Mouse (Mus musculus) liver, embryonic 11.5 days (tissue): ENCODE measurements around the gene Gimap5. TPM values are rescaled to one million over a fixed set of nuclear protein-coding genes. Genes with fewer than 3 reads are reported as not detected.

Source experiments
- ATAC-seq: fragments of 200-750 bp; cut with Nextera tagmentation; replicated peaks from 2 replicates; pipeline ENCODE4 v1.8.0; 2017; ENCODE audit warnings: moderate number of reproducible peaks, mild to moderate bottlenecking, moderate TSS enrichment, moderate library complexity; ENCODE audit not compliant: low FRiP score
- DNase-seq: peaks from one replicate; pipeline ENCODE4 v3.0.0-alpha.2; 2017; ENCODE audit warnings: low spot score
- H3K27ac ChIP-seq: fragments of 300-500 bp; sonication (generic); 2 replicates; pipeline ENCODE4 v1.5.1; 2014; ENCODE audit warnings: mild to moderate bottlenecking, low read depth, low read length, control low read depth
- H3K27me3 ChIP-seq: fragments of 300-500 bp; sonication (generic); replicated peaks from 2 replicates; pipeline ENCODE4 v1.6.1; 2014; ENCODE audit warnings: low read length, mixed read lengths; ENCODE audit not compliant: control insufficient read depth, insufficient read depth
- H3K36me3 ChIP-seq: fragments of 300-500 bp; sonication (generic); 2 replicates; pipeline ENCODE4 v1.6.1; 2014; ENCODE audit warnings: mild to moderate bottlenecking, low read length, moderate library complexity, mixed read lengths; ENCODE audit not compliant: control insufficient read depth, insufficient read depth
- H3K4me1 ChIP-seq: fragments of 300-500 bp; sonication (generic); replicated peaks from 2 replicates; pipeline ENCODE4 v1.6.1; 2014; ENCODE audit warnings: low read length, mixed read lengths; ENCODE audit not compliant: control insufficient read depth, insufficient read depth
- H3K4me2 ChIP-seq: fragments of 300-500 bp; sonication (generic); 2 replicates; pipeline ENCODE4 v1.6.1; 2014; ENCODE audit warnings: mild to moderate bottlenecking, control low read depth, moderate library complexity
- H3K4me3 ChIP-seq: fragments of 300-500 bp; sonication (generic); 2 replicates; pipeline ENCODE4 v1.5.1; 2014; ENCODE audit warnings: low read depth, low read length, control low read depth
- H3K9ac ChIP-seq: fragments of 300-500 bp; sonication (generic); 2 replicates; pipeline ENCODE4 v1.6.1; 2014; ENCODE audit warnings: low read depth, low read length, control low read depth
- H3K9me3 ChIP-seq: fragments of 300-500 bp; sonication (generic); 2 replicates; pipeline ENCODE4 v1.6.1; 2016; ENCODE audit warnings: low read length, inconsistent platforms, mixed read lengths; ENCODE audit not compliant: control insufficient read depth
- WGBS: fragments of 180-500 bp; shearing (Covaris S2); extraction: QIAGEN DNeasy Blood & Tissue Kit; methylation state at CpG from one replicate; pipeline ENCODE4 v1.1.7; 2014; 5-methylcytosine and 5-hydroxymethylcytosine counted together
- polyA plus RNA-seq: library from polyadenylated mRNA; unstranded; fragments of >200 nt; fragmentation: Nextera tagmentation; extraction: Ambion mirVana; gene quantifications from 2 replicates; pipeline ENCODE4 v1.2.1, GENCODE M21; 2014

The Gimap5 gene
- 3.5 and 4.0 TPM in 2 replicates for polyA plus RNA-seq

- H3K36me3 ChIP-seq: no peaks in the 10 kb centered on the region
- H3K9ac ChIP-seq: no peak within 1 kb of the TSS
- H3K27me3 ChIP-seq: no peaks in the 10 kb centered on the region
- 27% methylated on average over 16 of the region's 16 CpGs for WGBS
- peak within 1 kb of the TSS; percentile 19 for H3K27ac ChIP-seq
- DNase-seq: peak; percentile 47
- H3K9me3 ChIP-seq: no peaks in the 10 kb centered on the region
- H3K4me3 ChIP-seq: 0 out of 2 replicates have a peak within 1 kb of the TSS, but pooled peaks have one; percentile 12
- H3K4me2 ChIP-seq: peak within 1 kb of the TSS; percentile 47
- H3K4me1 ChIP-seq: peaks cover 13% of the 10 kb centered on the region
- no peak for ATAC-seq
Observed at GRCm38 (mm10) chr6:48745959-48746889, at the start of gene Gimap5. Gene Gimap5 (plus strand): TSS chr6:48746197.

GRCm38 (mm10) chr6:48696830-48697554 is 49.0 kb upstream of the Gimap5 start:
- no peak for ATAC-seq
- H3K9me3 ChIP-seq: no peaks in the 10 kb centered on the region
- H3K27ac ChIP-seq: no peak overlapping the region
- no peak overlapping the region for H3K4me3 ChIP-seq
- 76% methylated on average over 4 of the region's 4 CpGs for WGBS
- no peak overlapping the region for H3K9ac ChIP-seq
- H3K36me3 ChIP-seq: no peaks in the 10 kb centered on the region
- H3K4me2 ChIP-seq: no peak overlapping the region
- H3K27me3 ChIP-seq: no peaks in the 10 kb centered on the region; the same call in 1 of the 2 replicates
- H3K4me1 ChIP-seq: no peaks in the 10 kb centered on the region
- no peak for DNase-seq

- Histone ChIP-seq H3K36me3 (no peaks in the 10 kb centered on the region), H3K4me2 (no peak overlapping the region), H3K9me3 (no peaks in the 10 kb centered on the region), H3K4me1 (no peaks in the 10 kb centered on the region), H3K27me3 (no peaks in the 10 kb centered on the region; the same call in 1 of the 2 replicates), H3K9ac (no peak overlapping the region), H3K27ac (no peak overlapping the region), H3K4me3 (no peak overlapping the region)
- WGBS: 37% methylated on average over 1 of the region's 1 CpGs
- DNase-seq (no peak), ATAC-seq (no peak)
Observed at GRCm38 (mm10) chr6:48697555-48697930, 48.5 kb upstream of the Gimap5 start.

GRCm38 (mm10) chr6:48698066-48698856 is 47.7 kb upstream of the Gimap5 start:
- Histone ChIP-seq H3K4me2 (no peak overlapping the region), H3K4me3 (no peak overlapping the region), H3K9ac (no peak overlapping the region), H3K36me3 (no peaks in the 10 kb centered on the region), H3K27ac (no peak overlapping the region), H3K27me3 (no peaks in the 10 kb centered on the region; the same call in 1 of the 2 replicates), H3K4me1 (no peaks in the 10 kb centered on the region), H3K9me3 (no peaks in the 10 kb centered on the region)
- 69% methylated on average over 7 of the region's 7 CpGs for WGBS
- ATAC-seq (no peak), DNase-seq (no peak)

GRCm38 (mm10) chr6:48698888-48699287 is 47.1 kb upstream of the Gimap5 start:
- H3K9ac ChIP-seq: no peak overlapping the region
- H3K27ac ChIP-seq: no peak overlapping the region
- 37% methylated on average over 3 of the region's 3 CpGs for WGBS
- H3K4me2 ChIP-seq: no peak overlapping the region
- H3K36me3 ChIP-seq: no peaks in the 10 kb centered on the region
- no peaks in the 10 kb centered on the region for H3K4me1 ChIP-seq
- H3K9me3 ChIP-seq: no peaks in the 10 kb centered on the region
- no peak overlapping the region for H3K4me3 ChIP-seq
- DNase-seq (no peak), ATAC-seq (no peak)
- H3K27me3 ChIP-seq: no peaks in the 10 kb centered on the region; the same call in 1 of the 2 replicates

GRCm38 (mm10) chr6:48700251-48701075 is 45.5 kb upstream of the Gimap5 start:
- Histone ChIP-seq H3K9me3 (no peaks in the 10 kb centered on the region), H3K27me3 (no peaks in the 10 kb centered on the region; the same call in 1 of the 2 replicates), H3K4me2 (no peak overlapping the region), H3K36me3 (no peaks in the 10 kb centered on the region), H3K4me1 (no peaks in the 10 kb centered on the region), H3K27ac (no peak overlapping the region), H3K9ac (no peak overlapping the region), H3K4me3 (no peak overlapping the region)
- ATAC-seq (no peak; the same call in 1 of the 2 replicates), DNase-seq (no peak)
- WGBS: 28% methylated on average over 5 of the region's 5 CpGs

- WGBS: 84% methylated on average over 7 of the region's 7 CpGs
- Histone ChIP-seq H3K27ac (no peak overlapping the region), H3K4me3 (no peak overlapping the region), H3K9ac (no peak overlapping the region), H3K27me3 (no peaks in the 10 kb centered on the region; the same call in 1 of the 2 replicates), H3K36me3 (no peaks in the 10 kb centered on the region), H3K9me3 (no peaks in the 10 kb centered on the region), H3K4me2 (no peak overlapping the region), H3K4me1 (no peaks in the 10 kb centered on the region)
- no peak for DNase-seq
- ATAC-seq: no peak
Observed at GRCm38 (mm10) chr6:48702146-48702545, 43.9 kb upstream of the Gimap5 start.
